Mouse (Mus musculus): Measurements from ENCODE around the gene Gm10471.
"Not testable (repeated sequence)": the region's sequence is repeated elsewhere in the genome, so short reads cannot be mapped to it uniquely, and the experiment has no call there.

The Gm10471 gene

DNA sequence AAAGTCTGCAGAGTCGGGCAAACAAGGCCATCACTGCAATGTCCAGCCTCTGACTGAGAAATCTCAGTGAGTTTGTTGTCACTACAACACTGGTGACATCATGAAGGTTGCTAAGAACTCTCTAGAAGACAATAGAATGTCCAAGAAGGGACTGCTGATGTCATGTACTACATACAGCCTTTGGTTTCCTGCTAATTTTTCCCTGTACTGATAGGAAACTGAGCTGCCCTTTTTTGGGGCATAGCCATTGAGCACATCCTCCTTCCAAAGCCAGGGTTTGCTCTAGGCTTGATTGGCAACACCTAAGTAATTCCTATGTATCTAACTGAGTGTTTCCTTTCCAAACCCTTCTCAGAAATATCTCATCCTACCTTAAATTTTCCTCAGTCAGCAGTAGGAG is at the start of gene Gm10471:
Gene Gm10471, minus strand, starts transcription at position 101 of the 400 bp plus-strand sequence.
- DNase-seq: not testable (repeated sequence)

DNA sequence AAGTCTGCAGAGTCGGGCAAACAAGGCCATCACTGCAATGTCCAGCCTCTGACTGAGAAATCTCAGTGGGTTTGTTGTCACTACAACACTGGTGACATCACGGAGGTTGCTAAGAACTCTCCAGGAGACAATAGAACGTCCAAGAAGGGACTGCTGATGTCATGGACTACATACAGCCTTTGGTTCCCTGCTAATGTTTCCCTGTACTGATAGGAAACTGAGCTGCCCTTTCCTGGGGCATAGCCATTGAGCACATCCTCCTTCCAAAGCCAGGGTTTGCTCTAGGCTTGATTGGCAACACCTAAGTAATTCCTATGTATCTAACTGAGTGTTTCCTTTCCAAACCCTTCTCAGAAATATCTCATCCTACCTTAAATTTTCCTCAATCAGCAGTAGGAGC is 32.2 kb upstream of the Gm10471 start, which contains the start of gene Gm10220:
Gene Gm10220, minus strand, starts transcription at position 101 of the 400 bp plus-strand sequence.
- not testable (repeated sequence) for DNase-seq

DNA sequence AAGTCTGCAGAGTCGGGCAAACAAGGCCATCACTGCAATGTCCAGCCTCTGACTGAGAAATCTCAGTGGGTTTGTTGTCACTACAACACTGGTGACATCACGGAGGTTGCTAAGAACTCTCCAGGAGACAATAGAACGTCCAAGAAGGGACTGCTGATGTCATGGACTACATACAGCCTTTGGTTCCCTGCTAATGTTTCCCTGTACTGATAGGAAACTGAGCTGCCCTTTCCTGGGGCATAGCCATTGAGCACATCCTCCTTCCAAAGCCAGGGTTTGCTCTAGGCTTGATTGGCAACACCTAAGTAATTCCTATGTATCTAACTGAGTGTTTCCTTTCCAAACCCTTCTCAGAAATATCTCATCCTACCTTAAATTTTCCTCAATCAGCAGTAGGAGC is 16.2 kb upstream of the Gm10471 start, which contains the start of gene 5031410I06Rik:
Gene 5031410I06Rik, minus strand, starts transcription at position 101 of the 400 bp plus-strand sequence.
- DNase-seq: not testable (repeated sequence)

DNA sequence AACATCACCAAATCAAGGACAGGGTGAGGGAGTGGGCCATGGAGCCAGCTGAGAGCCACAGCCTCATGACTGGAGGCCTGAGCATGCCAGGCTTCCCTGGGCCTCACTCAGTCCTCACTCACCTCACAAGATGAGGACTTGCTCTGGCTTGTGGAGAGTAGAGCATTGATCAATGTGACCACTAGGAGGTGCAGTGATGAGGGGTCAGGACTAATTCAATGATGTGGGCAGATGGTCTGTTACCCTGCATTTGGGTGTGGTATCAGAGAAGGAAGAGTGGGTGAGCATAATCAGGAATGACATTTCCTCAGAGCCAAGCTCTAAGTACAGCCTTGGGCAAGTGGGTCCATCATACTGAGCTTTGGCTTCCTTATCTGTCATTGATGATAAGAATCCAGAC is 10.1 kb downstream of the Gm10471 start:
- DNase-seq: not testable (repeated sequence)

DNA sequence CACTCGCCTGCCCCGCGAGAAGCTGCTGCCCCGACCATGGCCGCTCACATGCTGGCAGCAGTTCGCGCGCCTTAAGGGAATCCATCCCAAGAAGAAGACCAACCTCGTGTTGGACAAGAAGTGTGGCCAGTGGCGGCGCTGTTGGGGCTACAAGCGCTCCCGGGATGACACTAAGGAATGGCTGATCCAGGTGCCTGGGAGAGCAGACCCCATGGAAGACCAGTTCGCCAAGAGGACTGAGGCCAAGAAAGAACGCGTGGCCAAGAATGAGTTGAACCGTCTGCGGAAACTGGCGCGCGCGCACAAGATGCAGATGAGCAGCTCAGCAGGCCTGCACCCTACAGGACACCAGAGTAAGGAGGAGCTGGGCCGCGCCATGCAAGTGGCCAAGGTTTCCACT is 18.4 kb downstream of the Gm10471 start:
- no peak for DNase-seq

DNA sequence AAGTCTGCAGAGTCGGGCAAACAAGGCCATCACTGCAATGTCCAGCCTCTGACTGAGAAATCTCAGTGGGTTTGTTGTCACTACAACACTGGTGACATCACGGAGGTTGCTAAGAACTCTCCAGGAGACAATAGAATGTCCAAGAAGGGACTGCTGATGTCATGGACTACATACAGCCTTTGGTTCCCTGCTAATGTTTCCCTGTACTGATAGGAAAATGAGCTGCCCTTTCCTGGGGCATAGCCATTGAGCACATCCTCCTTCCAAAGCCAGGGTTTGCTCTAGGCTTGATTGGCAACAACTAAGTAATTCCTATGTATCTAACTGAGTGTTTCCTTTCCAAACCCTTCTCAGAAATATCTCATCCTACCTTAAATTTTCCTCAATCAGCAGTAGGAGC is 30.6 kb downstream of the Gm10471 start, which contains the start of gene Gm7347:
Gene Gm7347, minus strand, starts transcription at position 101 of the 400 bp plus-strand sequence.
- DNase-seq: not testable (repeated sequence)

DNA sequence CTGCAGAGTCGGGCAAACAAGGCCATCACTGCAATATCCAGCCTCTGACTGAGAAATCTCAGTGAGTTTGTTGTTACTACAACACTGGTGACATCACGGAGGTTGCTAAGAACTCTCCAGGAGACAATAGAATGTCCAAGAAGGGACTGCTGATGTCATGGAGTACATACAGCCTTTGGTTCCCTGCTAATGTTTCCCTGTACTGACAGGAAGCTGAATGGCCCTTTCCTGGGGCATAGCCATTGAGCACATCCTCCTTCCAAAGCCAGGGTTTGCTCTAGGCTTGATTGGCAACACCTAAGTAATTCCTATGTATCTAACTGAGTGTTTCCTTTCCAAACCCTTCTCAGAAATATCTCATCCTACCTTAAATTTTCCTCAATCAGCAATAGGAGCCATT is 49.6 kb downstream of the Gm10471 start, which contains the start of gene Speer4a:
Gene Speer4a, minus strand, starts transcription at position 101 of the 400 bp plus-strand sequence.
- not testable (repeated sequence) for DNase-seq
